Mouse (Mus musculus) left cerebral cortex, postnatal 10 days (tissue): ENCODE results near the gene Tirap. TPM values are rescaled to one million over a fixed set of nuclear protein-coding genes. Genes with fewer than 3 reads are reported as not detected.

ENCODE experiments used
- DNase-seq, 2 experiments: peaks; one replicate each; pipeline ENCODE4 v3.0.0; 2021 to 2022; ENCODE audit warnings: low spot score in 2 of 2, mixed read lengths in 1 of 2; ENCODE audit errors: extremely low spot score in 1 of 2
- intact Hi-C: fragments of 180-260 bp; cut with DNase I; formaldehyde crosslinking; loops from one replicate; pipeline ENCODE4 v1.15.1; 2025
- total RNA-seq, 2 experiments: library from RNA; stranded (reverse); gene quantifications; 2 replicates each; pipeline ENCODE4 v1.2.3; 2021

Gene Tirap
- total RNA-seq, 2 experiments from 2014 or later, result 2.3 to 3.4 TPM

DNA sequence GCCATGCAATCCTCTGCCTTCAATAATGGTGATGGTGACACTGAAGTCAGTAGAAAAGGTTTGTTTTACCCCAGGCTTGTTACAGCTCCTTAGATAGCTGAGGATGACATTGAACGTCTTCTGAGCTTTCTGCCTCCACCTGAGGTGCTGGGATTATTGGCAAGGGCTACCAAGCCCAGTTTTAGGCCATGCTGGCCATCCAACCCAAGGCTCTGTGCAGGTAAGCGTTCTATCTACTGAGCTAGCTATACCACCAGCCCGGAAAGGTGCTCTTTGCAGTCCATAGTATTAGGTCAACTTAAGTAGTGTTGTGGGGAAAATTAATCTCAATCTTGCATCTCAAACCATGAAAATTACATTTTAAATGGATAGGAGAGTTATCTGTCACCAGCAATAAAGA, 2.5 kb downstream of the Tirap start:
- DNase-seq, result no peak
- intact Hi-C loops, result no loop called here

GRCm38 (mm10) chr9:35194048-35194447, 6.0 kb downstream of the Tirap start:
- intact Hi-C loops, result no loop called here
- no peak for DNase-seq

DNA sequence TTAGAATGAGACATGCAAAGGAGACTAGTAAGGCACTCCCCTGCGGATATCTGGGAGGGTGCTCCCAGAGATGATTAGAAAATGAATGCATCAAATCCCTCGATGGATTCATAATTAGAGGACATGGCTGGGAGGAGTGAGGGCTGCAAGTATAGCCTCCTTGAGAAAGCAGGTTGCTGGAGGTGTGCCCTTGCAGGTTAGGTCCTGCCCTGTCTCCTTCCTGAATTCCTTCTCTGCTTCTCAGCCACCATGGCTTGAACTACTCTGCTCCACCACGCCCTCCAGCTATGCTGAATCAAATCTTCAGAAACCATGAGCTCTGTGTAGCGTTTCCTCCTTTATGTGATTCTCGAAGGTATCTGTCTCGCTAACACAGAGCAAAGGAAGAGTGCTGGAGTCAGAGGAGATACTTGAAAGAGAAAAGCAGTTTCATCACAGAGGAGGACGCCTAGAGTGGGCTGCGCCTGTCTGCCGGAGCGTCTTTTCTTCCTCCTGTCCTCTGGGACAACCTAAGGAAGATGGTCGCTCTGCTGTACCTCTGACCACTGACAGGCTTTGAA, 7.0 kb downstream of the Tirap start:
- intact Hi-C loops, result no loop called here
- no peak for DNase-seq

DNA sequence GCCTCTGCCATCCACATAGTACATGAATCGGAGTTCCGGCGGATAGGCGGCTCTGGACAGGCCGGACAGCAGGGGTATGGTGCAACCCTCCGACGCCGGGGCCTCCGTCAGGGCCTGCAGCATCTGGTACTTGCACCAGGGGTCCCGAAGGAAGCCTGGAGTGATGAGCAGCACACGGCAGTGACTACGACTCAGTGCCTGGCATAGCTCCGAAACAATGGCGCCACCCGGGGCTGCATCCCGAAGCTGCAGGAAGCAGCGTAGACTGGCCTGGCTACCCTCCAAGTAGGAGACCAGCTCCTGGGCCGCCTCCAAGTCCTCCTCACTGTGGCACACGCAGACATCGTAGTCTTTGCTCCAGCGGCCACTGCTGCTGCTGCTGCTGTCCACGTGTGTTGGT, 11.4 kb downstream of the Tirap start:
- intact Hi-C loops, result no loop called here
- peak in 1 of 2 experiments; percentile 84 for DNase-seq

DNA sequence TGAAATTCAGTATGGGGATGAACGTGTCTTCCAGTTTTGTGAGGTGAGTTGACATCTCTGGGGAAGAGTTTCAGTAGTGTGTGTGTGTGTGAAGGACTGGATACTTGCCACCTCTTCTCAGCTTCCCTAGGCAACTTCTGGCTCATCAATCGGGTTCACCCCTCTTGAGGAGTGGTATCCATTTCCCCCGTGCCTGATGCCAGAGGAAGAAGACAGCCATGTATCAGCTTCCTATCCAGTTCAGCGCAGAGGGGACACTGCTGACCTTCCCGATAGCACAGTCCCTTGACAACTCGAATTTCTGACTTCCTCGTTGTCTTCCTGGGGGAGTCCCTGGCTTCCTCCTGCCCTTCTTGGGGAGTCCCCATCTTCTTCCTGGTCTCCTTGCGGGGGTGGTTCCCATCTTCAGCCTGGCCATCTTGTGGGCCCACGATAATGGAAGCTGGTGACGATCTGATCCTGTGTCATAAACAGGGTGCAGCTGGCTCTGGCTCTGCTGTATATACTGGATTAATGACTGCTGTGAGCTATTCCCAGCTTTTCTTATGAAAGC, 12.7 kb downstream of the Tirap start:
- DNase-seq, result no peak
- intact Hi-C loops, result no loop called here

GRCm38 (mm10) chr9:35186430-35186829, 13.7 kb downstream of the Tirap start:
- intact Hi-C loops, result no loop called here
- no peak for DNase-seq

DNA sequence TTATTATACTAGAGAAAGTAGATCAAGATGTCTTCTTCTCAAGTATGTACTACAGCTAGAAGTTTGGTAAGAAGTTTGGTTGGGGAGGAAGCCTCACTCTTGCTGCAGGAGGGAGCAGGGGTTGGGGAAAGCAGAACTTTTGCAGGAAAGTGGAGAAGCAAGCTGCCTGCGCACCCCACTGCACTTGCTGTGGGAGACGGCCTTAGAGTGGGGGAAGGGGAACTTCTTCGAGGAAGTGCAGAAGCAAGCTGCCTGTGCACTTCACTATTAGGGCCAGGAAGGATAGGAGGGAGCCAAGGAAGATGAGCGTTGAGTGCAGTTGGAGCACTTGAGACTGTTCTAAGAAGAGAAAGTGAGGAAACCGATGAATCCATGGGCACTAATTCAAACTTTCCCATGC, 16.7 kb downstream of the Tirap start:
- no peak for DNase-seq
- intact Hi-C loops, result no loop called here

GRCm38 (mm10) chr9:35182832-35183231, 17.3 kb downstream of the Tirap start:
- intact Hi-C loops, result no loop called here
- no peak for DNase-seq

GRCm38 (mm10) chr9:35176124-35176659, 23.9 kb downstream of the Tirap start:
- no peak for DNase-seq
- intact Hi-C loops, result no loop called here

GRCm38 (mm10) chr9:35175251-35176123, 24.6 kb downstream of the Tirap start, which contains the start of gene Dcps:
Gene Dcps (minus strand): TSS chr9:35176061.
- intact Hi-C loops, result no loop called here
- peak; percentile 93 to 97 for DNase-seq

DNA sequence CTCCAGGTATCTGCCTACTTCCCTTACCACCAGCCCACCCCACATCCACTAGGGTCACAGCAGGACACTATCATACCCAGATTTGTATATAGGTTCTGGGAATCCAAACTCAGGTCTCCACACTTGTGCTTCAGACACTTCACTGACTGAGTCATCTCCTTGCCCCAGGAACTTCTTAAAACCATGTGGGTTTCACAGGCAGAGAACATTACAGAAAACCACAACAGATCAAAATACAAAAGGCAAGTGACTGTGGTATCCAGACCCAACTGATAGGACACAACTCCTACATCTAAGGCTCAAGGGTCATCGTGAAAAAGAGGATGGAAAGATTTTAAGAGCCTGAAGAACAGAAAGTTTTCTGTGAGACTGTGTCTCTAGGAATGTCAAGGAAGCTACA, 26.8 kb downstream of the Tirap start:
- DNase-seq, result no peak
- intact Hi-C loops, result no loop called here

- intact Hi-C loops, result no loop called here
- DNase-seq, result no peak
Measured at GRCm38 (mm10) chr9:35170071-35170470, 30.0 kb downstream of the Tirap start.

DNA sequence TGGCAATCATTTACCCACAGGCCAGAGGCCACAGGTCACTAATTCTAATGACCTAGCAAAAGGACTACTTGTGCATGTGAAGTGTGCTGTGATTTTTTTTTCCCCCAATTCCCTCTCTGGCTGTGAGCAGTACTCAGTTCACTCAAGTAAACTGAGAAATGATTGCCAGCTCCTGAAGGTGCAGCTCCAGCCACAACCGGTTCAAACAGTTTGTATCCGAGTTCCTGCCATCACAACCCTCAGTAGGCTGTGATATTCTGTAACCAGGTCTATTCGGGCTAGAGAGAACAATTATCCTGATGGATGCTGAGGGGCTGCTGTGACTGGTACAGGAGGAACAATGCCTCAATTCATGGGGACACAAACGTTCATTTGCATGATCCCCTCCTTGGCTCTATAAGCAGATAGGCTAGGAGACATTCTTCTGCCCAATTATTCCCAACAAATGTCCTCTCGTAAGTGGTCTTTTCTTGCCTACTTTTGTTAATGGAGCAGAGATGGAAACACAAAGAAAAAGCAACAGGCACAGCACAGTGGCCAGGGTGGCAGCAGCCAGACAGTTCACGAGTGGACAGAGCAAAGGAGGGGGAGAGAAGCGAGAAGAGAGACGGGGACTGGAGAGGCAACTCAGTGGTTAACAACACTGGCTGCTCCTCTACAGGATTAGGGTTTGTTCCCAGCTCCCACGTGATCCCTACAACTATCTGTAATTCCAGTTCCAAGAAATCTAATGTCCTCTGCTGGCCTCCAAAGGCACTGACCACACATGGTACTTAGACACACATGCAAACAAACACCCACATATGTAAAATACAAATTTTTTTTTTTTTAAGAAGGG, 33.1 kb downstream of the Tirap start:
- no peak for DNase-seq
- intact Hi-C loops, result loop anchor here (2.0 to 10.0 kb wide), 3 partner anchors 50 to 672 kb away; partner anchors contain the start of gene St3gal4

DNA sequence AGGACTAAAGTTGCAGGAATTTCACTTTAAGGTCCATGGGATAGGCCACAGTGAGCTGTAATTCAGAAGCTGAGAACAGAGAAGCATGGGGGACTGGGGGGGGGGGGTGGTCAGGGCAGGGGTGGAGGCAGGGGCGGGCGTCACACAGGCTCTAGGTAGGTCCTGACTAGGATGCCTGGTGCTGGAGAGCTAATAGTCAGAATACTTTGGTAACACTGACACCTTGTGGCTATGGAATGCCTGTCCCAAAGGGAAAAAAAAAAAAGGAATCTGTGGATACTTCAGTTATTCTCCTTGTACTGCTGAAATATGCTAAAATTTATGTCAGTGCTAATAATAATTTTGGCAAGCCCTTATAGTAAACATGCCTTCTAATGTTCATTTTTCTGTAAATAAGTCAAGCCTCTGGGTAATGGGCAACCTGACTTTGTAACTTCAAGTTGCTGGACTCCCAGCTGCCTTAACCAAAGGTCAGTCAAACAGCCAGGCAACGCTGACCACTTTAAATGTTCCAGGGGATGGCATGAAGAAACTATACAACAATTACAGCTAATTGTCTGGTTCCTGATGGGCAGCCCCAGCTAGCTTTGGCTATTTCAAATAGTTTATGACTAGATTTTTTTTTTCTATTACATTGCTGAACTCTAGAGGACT, 33.8 kb downstream of the Tirap start:
- intact Hi-C loops, result loop anchor here (2.0 to 10.0 kb wide), 3 partner anchors 49 to 671 kb away; partner anchors contain the start of gene St3gal4
- DNase-seq, result no peak

- intact Hi-C loops, result loop anchor here (10.0 kb wide), 1 partner anchor 670 kb away; no protein-coding TSS in a partner anchor
Measured at GRCm38 (mm10) chr9:35164142-35164874, 35.8 kb downstream of the Tirap start.

GRCm38 (mm10) chr9:35163011-35163690, 36.9 kb downstream of the Tirap start:
- peak; percentile 40 to 45 for DNase-seq
- intact Hi-C loops, result loop anchor here (10.0 kb wide), 1 partner anchor 668 kb away; no protein-coding TSS in a partner anchor

More at GRCm38 (mm10) chr9:35164142-35164874, 35.8 kb downstream of the Tirap start:
- no peak for DNase-seq

- intact Hi-C loops, result loop anchor here (10.0 kb wide), 1 partner anchor 667 kb away; no protein-coding TSS in a partner anchor
- no peak for DNase-seq
Measured at GRCm38 (mm10) chr9:35161721-35162120, 38.4 kb downstream of the Tirap start.
